Mouse (Mus musculus): ENCODE results near the gene Cldn10. TPM values are rescaled to one million over a fixed set of nuclear protein-coding genes. Genes with fewer than 3 reads are reported as not detected.

The Cldn10 gene
- polyA plus RNA-seq (2012; ENCODE audit: low replicate concordance) = not detected in 2 replicates

DNA sequence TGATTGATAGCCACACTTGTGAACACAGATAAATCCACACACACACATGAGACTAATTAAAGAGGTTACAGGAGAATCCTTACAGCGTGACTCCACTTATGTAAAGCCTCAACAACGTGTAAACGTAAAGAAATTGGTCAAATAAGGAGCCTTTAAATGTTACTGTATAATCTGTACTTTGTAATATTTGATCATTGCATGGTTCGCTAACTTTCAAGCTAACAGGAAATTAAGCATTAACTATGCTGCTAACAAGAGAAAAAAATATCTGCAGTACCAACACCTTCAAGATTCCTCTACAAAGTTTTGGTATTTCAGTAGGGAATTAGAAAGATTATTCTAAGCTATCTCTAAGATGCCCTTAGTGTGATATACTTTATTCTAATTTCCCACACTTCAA, at the start of gene Cldn10:
Gene Cldn10, plus strand, starts transcription at position 288 of the 400 bp plus-strand sequence.

Other genes starting within 250 kb of the Cldn10 start
- gene Abcc4, start 81.7 kb upstream of the Cldn10 start, polyA plus RNA-seq (2012; ENCODE audit: low replicate concordance) = 6.4 and 9.3 TPM in 2 replicates
- gene Dzip1, start 137.6 kb downstream of the Cldn10 start, polyA plus RNA-seq (2012; ENCODE audit: low replicate concordance) = 1.0 and 1.8 TPM in 2 replicates
- 1.1 and 4.6 TPM in 2 replicates for gene Dnajc3, start 150.1 kb downstream of the Cldn10 start, polyA plus RNA-seq (2012; ENCODE audit: low replicate concordance)

Data from leukemia stem cell, adult 10-12 weeks (primary cell).